ENCODE assay signal across 15 mouse cellular contexts in the genomic region with DNA sequence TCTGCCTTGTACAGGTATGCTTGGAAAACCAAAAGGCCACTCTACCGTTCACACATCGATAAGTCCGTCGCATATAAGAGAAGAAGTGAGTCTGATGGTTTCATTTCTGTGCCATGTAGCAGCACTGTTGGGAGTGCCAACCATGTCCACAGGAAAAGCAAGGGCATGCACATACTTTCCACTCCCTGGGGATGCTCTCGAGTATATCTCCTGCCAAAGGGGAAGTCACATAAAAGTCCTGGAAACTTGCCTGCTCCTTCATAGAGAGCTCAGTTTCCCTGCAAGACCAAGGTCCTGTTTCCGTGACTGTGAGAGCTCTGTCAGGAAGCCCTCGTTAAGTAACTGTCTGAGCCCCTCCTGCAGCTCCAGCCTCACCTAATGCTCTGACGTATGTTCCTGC.
"Had no signal": no experiment of that assay in that cellular context is flagged by ENCODE, and none has a peak within 500 bp of the region (broad histone marks: within the 10 kb centered on the region; RNA-seq: fewer than 3 reads in every experiment).

No protein-coding gene starts in this region.

- H3K4me1 ChIP-seq: neural tube, embryonic 15.5 days; stomach, embryonic 15.5 days had no signal

- H3K4me3 ChIP-seq: neural tube, embryonic 15.5 days; stomach, embryonic 15.5 days had no signal

- H3K9me3 ChIP-seq: neural tube, embryonic 15.5 days; stomach, embryonic 15.5 days had no signal

- H3K36me3 ChIP-seq: stomach, embryonic 15.5 days had no signal

- H3K4me2 ChIP-seq: neural tube, embryonic 15.5 days; stomach, embryonic 15.5 days had no signal

- DNase-seq: retina, postnatal 1 day; right cerebral cortex, adult 18-20 months; right cerebral cortex, postnatal 14 days; right cerebral cortex, postnatal 25 days; right cerebral cortex, postnatal 4 days; spleen, adult 18-20 months; thymus, adult 18-20 months; thymus, adult 2 months; thymus, postnatal 14 days; thymus, postnatal 25 days; thymus, postnatal 36 days; thymus, postnatal 4 days had no signal

- H3K27ac ChIP-seq: neural tube, embryonic 15.5 days; stomach, embryonic 15.5 days; stomach, postnatal 0 days had no signal

- H3K9ac ChIP-seq: neural tube, embryonic 15.5 days; stomach, embryonic 15.5 days had no signal

- H3K27me3 ChIP-seq: neural tube, embryonic 15.5 days; stomach, embryonic 15.5 days had no signal
